Mouse (Mus musculus): Measurements from ENCODE around the gene Oaf. TPM values are rescaled to one million over a fixed set of nuclear protein-coding genes. Genes with fewer than 3 reads are reported as not detected.
A peak's percentile ranks its signal among the peaks of the same experiment; 100 is the strongest.

Oaf gene
- polyA plus RNA-seq (2015; fragmentation: Nextera tagmentation; extraction: Ambion mirVana) = 4.1 and 7.0 TPM in 2 replicates

GRCm38 (mm10) chr9:43239712-43240593 is at the start of gene Oaf:
Gene Oaf (minus strand): TSS chr9:43239911.
- H3K4me3 ChIP-seq (ENCODE audit: low read length) = peak within 1 kb of the TSS; percentile 52
- peak; percentile 84 for ATAC-seq
- 2% methylated on average over 44 of the region's 44 CpGs for WGBS
- H3K9ac ChIP-seq (ENCODE audit: low read depth, low read length) = peak within 1 kb of the TSS; percentile 62
- 0 out of 2 replicates have a peak within 1 kb of the TSS, but pooled peaks have one; percentile 7 for H3K27ac ChIP-seq (ENCODE audit: low read depth, low read length)
- H3K36me3 ChIP-seq (ENCODE audit: control insufficient read depth, insufficient read depth, low read length) = no peaks in the 10 kb centered on the region
- H3K4me2 ChIP-seq (ENCODE audit: low read length) = peak within 1 kb of the TSS; percentile 86
- H3K9me3 ChIP-seq (ENCODE audit: control insufficient read depth, low read length) = no peaks in the 10 kb centered on the region
- peaks cover 12% of the 10 kb centered on the region for H3K4me1 ChIP-seq (ENCODE audit: control insufficient read depth, insufficient read depth, low read depth, low read length)
- peaks cover 19% of the 10 kb centered on the region for H3K27me3 ChIP-seq (replicated peaks; ENCODE audit: control insufficient read depth, insufficient read depth, low read length)

GRCm38 (mm10) chr9:43286870-43287269 is 47.2 kb upstream of the Oaf start:
- 3% methylated on average over 20 of the region's 20 CpGs for WGBS
- Histone ChIP-seq H3K27ac (ENCODE audit: low read depth, low read length) (no peak overlapping the region), H3K4me1 (ENCODE audit: control insufficient read depth, insufficient read depth, low read depth, low read length) (no peaks in the 10 kb centered on the region; the same call in 1 of the 2 replicates), H3K27me3 (replicated peaks; ENCODE audit: control insufficient read depth, insufficient read depth, low read length) (no peaks in the 10 kb centered on the region), H3K9me3 (ENCODE audit: control insufficient read depth, low read length) (no peaks in the 10 kb centered on the region), H3K4me2 (ENCODE audit: low read length) (peak overlapping the region; percentile 41), H3K4me3 (ENCODE audit: low read length) (no peak overlapping the region), H3K9ac (ENCODE audit: low read depth, low read length) (peak overlapping the region; percentile 36; the same call in 1 of the 2 replicates), H3K36me3 (ENCODE audit: control insufficient read depth, insufficient read depth, low read length) (no peaks in the 10 kb centered on the region)
- peak; percentile 60 for ATAC-seq

GRCm38 (mm10) chr9:43285281-43285680 is 45.6 kb upstream of the Oaf start:
- no peaks in the 10 kb centered on the region for H3K9me3 ChIP-seq (ENCODE audit: control insufficient read depth, low read length)
- no peak for ATAC-seq
- WGBS = 83% methylated on average over 4 of the region's 4 CpGs

GRCm38 (mm10) chr9:43284284-43284683 is 44.6 kb upstream of the Oaf start:
- Histone ChIP-seq H3K4me1 (ENCODE audit: control insufficient read depth, insufficient read depth, low read depth, low read length) (no peaks in the 10 kb centered on the region; the same call in 1 of the 2 replicates), H3K9ac (ENCODE audit: low read depth, low read length) (no peak overlapping the region), H3K4me2 (ENCODE audit: low read length) (no peak overlapping the region), H3K9me3 (ENCODE audit: control insufficient read depth, low read length) (no peaks in the 10 kb centered on the region), H3K27me3 (replicated peaks; ENCODE audit: control insufficient read depth, insufficient read depth, low read length) (no peaks in the 10 kb centered on the region), H3K27ac (ENCODE audit: low read depth, low read length) (no peak overlapping the region), H3K36me3 (ENCODE audit: control insufficient read depth, insufficient read depth, low read length) (no peaks in the 10 kb centered on the region), H3K4me3 (ENCODE audit: low read length) (no peak overlapping the region)
- ATAC-seq = peak; percentile 89
- 6% methylated on average over 6 of the region's 6 CpGs for WGBS

More at GRCm38 (mm10) chr9:43285281-43285680, 45.6 kb upstream of the Oaf start:
- H3K9ac ChIP-seq (ENCODE audit: low read depth, low read length) = no peak overlapping the region
- H3K4me2 ChIP-seq (ENCODE audit: low read length) = no peak overlapping the region
- H3K4me1 ChIP-seq (ENCODE audit: control insufficient read depth, insufficient read depth, low read depth, low read length) = no peaks in the 10 kb centered on the region; the same call in 1 of the 2 replicates
- no peak overlapping the region for H3K27ac ChIP-seq (ENCODE audit: low read depth, low read length)
- no peaks in the 10 kb centered on the region for H3K27me3 ChIP-seq (replicated peaks; ENCODE audit: control insufficient read depth, insufficient read depth, low read length)
- H3K4me3 ChIP-seq (ENCODE audit: low read length) = no peak overlapping the region
- H3K36me3 ChIP-seq (ENCODE audit: control insufficient read depth, insufficient read depth, low read length) = no peaks in the 10 kb centered on the region

GRCm38 (mm10) chr9:43273735-43274134 is 34.0 kb upstream of the Oaf start:
- Histone ChIP-seq H3K4me1 (ENCODE audit: control insufficient read depth, insufficient read depth, low read depth, low read length) (peaks cover 5% of the 10 kb centered on the region), H3K4me2 (ENCODE audit: low read length) (no peak overlapping the region), H3K9ac (ENCODE audit: low read depth, low read length) (no peak overlapping the region), H3K9me3 (ENCODE audit: control insufficient read depth, low read length) (no peaks in the 10 kb centered on the region; the same call in 1 of the 2 replicates), H3K27ac (ENCODE audit: low read depth, low read length) (no peak overlapping the region), H3K36me3 (ENCODE audit: control insufficient read depth, insufficient read depth, low read length) (no peaks in the 10 kb centered on the region), H3K4me3 (ENCODE audit: low read length) (no peak overlapping the region), H3K27me3 (replicated peaks; ENCODE audit: control insufficient read depth, insufficient read depth, low read length) (peaks cover 32% of the 10 kb centered on the region)
- WGBS = 90% methylated on average over 9 of the region's 9 CpGs
- no peak for ATAC-seq

- H3K27me3 ChIP-seq (replicated peaks; ENCODE audit: control insufficient read depth, insufficient read depth, low read length) = peaks cover 32% of the 10 kb centered on the region
- no peaks in the 10 kb centered on the region; the same call in none of the 2 replicates for H3K9me3 ChIP-seq (ENCODE audit: control insufficient read depth, low read length)
- H3K9ac ChIP-seq (ENCODE audit: low read depth, low read length) = no peak overlapping the region
- 41% methylated on average over 14 of the region's 14 CpGs for WGBS
- peaks cover 5% of the 10 kb centered on the region for H3K4me1 ChIP-seq (ENCODE audit: control insufficient read depth, insufficient read depth, low read depth, low read length)
- ATAC-seq = no peak
- no peaks in the 10 kb centered on the region for H3K36me3 ChIP-seq (ENCODE audit: control insufficient read depth, insufficient read depth, low read length)
- no peak overlapping the region for H3K27ac ChIP-seq (ENCODE audit: low read depth, low read length)
- no peak overlapping the region for H3K4me3 ChIP-seq (ENCODE audit: low read length)
- H3K4me2 ChIP-seq (ENCODE audit: low read length) = no peak overlapping the region
Measured at GRCm38 (mm10) chr9:43271761-43272518, 32.2 kb upstream of the Oaf start.

- Histone ChIP-seq H3K4me2 (ENCODE audit: low read length) (peak overlapping the region; percentile 32), H3K4me1 (ENCODE audit: control insufficient read depth, insufficient read depth, low read depth, low read length) (peaks cover 5% of the 10 kb centered on the region), H3K9me3 (ENCODE audit: control insufficient read depth, low read length) (no peaks in the 10 kb centered on the region; the same call in none of the 2 replicates), H3K9ac (ENCODE audit: low read depth, low read length) (no peak overlapping the region), H3K4me3 (ENCODE audit: low read length) (peak overlapping the region; percentile 19; the same call in 1 of the 2 replicates), H3K36me3 (ENCODE audit: control insufficient read depth, insufficient read depth, low read length) (no peaks in the 10 kb centered on the region), H3K27ac (ENCODE audit: low read depth, low read length) (no peak overlapping the region), H3K27me3 (replicated peaks; ENCODE audit: control insufficient read depth, insufficient read depth, low read length) (peaks cover 34% of the 10 kb centered on the region)
- no peak for ATAC-seq
- 2% methylated on average over 17 of the region's 17 CpGs for WGBS
Measured at GRCm38 (mm10) chr9:43270723-43271252, 31.1 kb upstream of the Oaf start.

GRCm38 (mm10) chr9:43269166-43269565 is 29.5 kb upstream of the Oaf start:
- WGBS = 9% methylated on average over 8 of the region's 8 CpGs
- Histone ChIP-seq H3K27ac (ENCODE audit: low read depth, low read length) (no peak overlapping the region), H3K4me2 (ENCODE audit: low read length) (no peak overlapping the region), H3K9me3 (ENCODE audit: control insufficient read depth, low read length) (no peaks in the 10 kb centered on the region; the same call in none of the 2 replicates), H3K36me3 (ENCODE audit: control insufficient read depth, insufficient read depth, low read length) (no peaks in the 10 kb centered on the region), H3K4me1 (ENCODE audit: control insufficient read depth, insufficient read depth, low read depth, low read length) (peaks cover 5% of the 10 kb centered on the region), H3K9ac (ENCODE audit: low read depth, low read length) (no peak overlapping the region), H3K27me3 (replicated peaks; ENCODE audit: control insufficient read depth, insufficient read depth, low read length) (peaks cover 34% of the 10 kb centered on the region), H3K4me3 (ENCODE audit: low read length) (no peak overlapping the region)
- no peak for ATAC-seq

Data from hindbrain, embryonic 16.5 days (tissue).